Mouse (Mus musculus) cerebellum, postnatal 4 days (tissue): ENCODE data around the gene Gnpnat1.

ENCODE experiments used
- DNase-seq, 2 experiments: peaks; one replicate each; pipeline ENCODE4 v3.0.0; 2022; ENCODE audit warnings: low spot score in 2 of 2, mixed read lengths in 1 of 2

The Gnpnat1 gene

GRCm38 (mm10) chr14:45399836-45400235, 4.9 kb downstream of the Gnpnat1 start:
- no peak for DNase-seq

GRCm38 (mm10) chr14:45389194-45389593, 15.5 kb downstream of the Gnpnat1 start:
- DNase-seq, result no peak

- DNase-seq, result peak; percentile 79 to 92
Measured at GRCm38 (mm10) chr14:45388345-45389181, 16.1 kb downstream of the Gnpnat1 start.

- no peak for DNase-seq
Measured at GRCm38 (mm10) chr14:45387480-45387879, 17.2 kb downstream of the Gnpnat1 start.

- DNase-seq, result no peak
Measured at GRCm38 (mm10) chr14:45385596-45385995, 19.1 kb downstream of the Gnpnat1 start.

GRCm38 (mm10) chr14:45382912-45383311, 21.8 kb downstream of the Gnpnat1 start:
- no peak for DNase-seq

GRCm38 (mm10) chr14:45380756-45381155, 24.0 kb downstream of the Gnpnat1 start:
- no peak for DNase-seq

- no peak for DNase-seq
Measured at GRCm38 (mm10) chr14:45378771-45379170, 25.9 kb downstream of the Gnpnat1 start.

- DNase-seq, result no peak
Measured at GRCm38 (mm10) chr14:45365196-45365587, 39.5 kb downstream of the Gnpnat1 start.

- peak; percentile 23 to 66 for DNase-seq
Measured at GRCm38 (mm10) chr14:45364211-45365195, 40.2 kb downstream of the Gnpnat1 start.

- peak; percentile 94 to 96 for DNase-seq
Measured at GRCm38 (mm10) chr14:45350931-45351859, 53.5 kb downstream of the Gnpnat1 start, which contains the start of gene Styx. Styx (plus strand) TSS chr14:45351093.

GRCm38 (mm10) chr14:45329589-45330181, 75.0 kb downstream of the Gnpnat1 start, which contains the start of gene Psmc6:
Psmc6 (plus strand) TSS chr14:45329788.
- peak; percentile 77 to 93 for DNase-seq

- DNase-seq, result no peak
Measured at GRCm38 (mm10) chr14:45329018-45329588, 75.6 kb downstream of the Gnpnat1 start.

GRCm38 (mm10) chr14:45328072-45328713, 76.5 kb downstream of the Gnpnat1 start:
- DNase-seq, result no peak
